Mouse (Mus musculus) cerebellum, adult (tissue): ENCODE measurements around the gene Olfr1047.
"Not testable (repeated sequence)": the region's sequence is repeated elsewhere in the genome, so short reads cannot be mapped to it uniquely, and the experiment has no call there.

Source experiments
- ATAC-seq: cut with Nextera tagmentation; 2 replicates; pipeline ENCODE4 v1.9.2; 2017; ENCODE audit warnings: mild to moderate bottlenecking, moderate library complexity, mixed read lengths; ENCODE audit not compliant: insufficient number of reproducible peaks, low FRiP score, low TSS enrichment

The Olfr1047 gene

DNA sequence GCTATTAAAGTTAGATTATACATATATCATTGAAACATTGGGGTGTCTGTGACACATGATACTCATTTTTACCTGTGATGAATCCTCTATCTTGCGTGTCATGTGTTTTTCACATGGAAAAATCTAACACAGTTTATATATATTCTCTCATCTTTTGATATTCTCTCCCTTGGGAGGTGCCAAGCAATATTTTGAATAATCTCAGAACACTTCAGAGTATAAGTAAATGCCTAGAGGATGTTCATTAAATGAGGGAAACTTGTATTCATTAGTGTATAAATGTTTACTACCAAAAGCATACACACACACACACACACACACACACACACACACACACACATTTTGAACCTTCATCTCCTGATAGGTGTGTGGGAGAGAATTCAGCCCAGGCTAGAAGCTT, at the start of gene Olfr1047:
Gene Olfr1047, minus strand, starts transcription at position 101 of the 400 bp plus-strand sequence.
- ATAC-seq: no peak

GRCm38 (mm10) chr2:86278988-86279387, 47.8 kb upstream of the Olfr1047 start, which contains the start of gene Olfr1051:
TSS of gene Olfr1051 (minus strand) at chr2:86279088.
- not testable (repeated sequence) for ATAC-seq

GRCm38 (mm10) chr2:86258228-86258627, 27.0 kb upstream of the Olfr1047 start, which contains the start of gene Olfr1049:
TSS of gene Olfr1049 (minus strand) at chr2:86258328.
- ATAC-seq: not testable (repeated sequence)

- no peak for ATAC-seq
These were observed 9.0 kb upstream of the Olfr1047 start, which contains the start of gene Olfr1048 for GRCm38 (mm10) chr2:86240189-86240588. TSS of gene Olfr1048 (minus strand) at chr2:86240289.

GRCm38 (mm10) chr2:86219214-86219613, 12.0 kb downstream of the Olfr1047 start, which contains the start of gene Olfr1046:
TSS of gene Olfr1046 (minus strand) at chr2:86219314.
- no peak for ATAC-seq

DNA sequence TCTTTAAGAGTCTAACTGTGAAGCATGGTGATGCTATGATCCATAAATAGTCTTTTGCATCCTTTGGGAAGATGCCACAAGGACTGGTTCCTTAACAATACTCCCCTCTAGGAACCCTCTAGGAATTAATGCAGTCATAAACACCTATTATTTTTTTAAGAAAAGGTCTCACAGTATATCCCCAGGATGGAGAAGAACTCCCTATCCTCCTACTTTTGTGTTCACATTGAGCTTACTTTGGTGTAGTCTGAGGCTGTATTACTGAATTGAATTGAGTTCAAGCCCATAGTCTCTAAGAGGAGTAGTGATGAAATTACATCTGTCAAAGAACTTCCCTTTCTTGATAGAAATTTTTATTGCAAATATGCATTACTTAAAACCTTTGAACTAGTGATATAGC, 28.3 kb downstream of the Olfr1047 start, which contains the start of gene Olfr1045:
Gene Olfr1045, minus strand, starts transcription at position 101 of the 400 bp plus-strand sequence.
- no peak for ATAC-seq

DNA sequence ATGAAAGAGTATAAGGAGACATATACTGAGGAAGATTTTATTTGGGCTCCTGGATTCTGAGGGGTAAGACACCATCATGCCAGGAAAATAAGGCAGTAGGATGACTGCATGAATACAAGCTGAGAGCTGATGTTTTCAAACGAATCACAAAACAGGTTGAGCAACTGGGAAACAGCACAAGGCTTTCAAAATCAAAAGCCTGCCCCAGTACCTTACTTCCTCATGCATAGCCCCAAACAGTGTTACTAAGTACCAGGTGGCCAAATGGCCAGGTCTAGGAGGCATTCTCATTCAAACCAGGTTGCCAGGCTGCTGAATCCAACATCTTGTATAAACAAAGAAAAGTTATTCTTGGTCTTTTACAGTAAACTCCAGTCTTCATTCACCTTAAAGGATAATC, 35.3 kb downstream of the Olfr1047 start:
- ATAC-seq: no peak

GRCm38 (mm10) chr2:86185583-86185982, 45.6 kb downstream of the Olfr1047 start, which contains the start of gene Olfr52:
TSS of gene Olfr52 (minus strand) at chr2:86185683.
- ATAC-seq: no peak

- no peak for ATAC-seq
These were observed 51.3 kb downstream of the Olfr1047 start for GRCm38 (mm10) chr2:86179950-86180349.

- ATAC-seq: no peak
These were observed 53.5 kb downstream of the Olfr1047 start, which contains the start of gene Olfr1044 for GRCm38 (mm10) chr2:86177720-86178119. TSS of gene Olfr1044 (minus strand) at chr2:86177820.
